Mouse (Mus musculus): ENCODE measurements around the gene Spesp1.

Spesp1 gene

DNA sequence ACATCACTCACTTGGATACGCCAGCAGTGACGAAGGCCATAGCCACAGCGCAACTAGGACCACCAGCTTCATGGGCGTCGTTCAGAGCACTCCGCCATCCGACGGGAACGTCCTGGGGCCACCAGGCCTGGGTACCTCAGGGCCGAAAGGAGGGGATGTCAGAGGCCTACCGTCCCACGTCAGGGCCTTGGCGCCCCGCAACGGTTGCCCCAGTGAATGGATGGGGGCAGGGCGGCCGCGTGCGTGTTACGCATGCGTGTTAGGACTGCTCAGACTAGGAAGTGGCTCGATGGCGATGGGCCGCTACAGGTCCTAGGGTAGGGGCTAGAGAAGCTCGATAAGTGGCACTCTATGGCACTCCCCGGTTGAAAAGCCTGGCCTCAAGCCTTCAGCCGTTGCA lies at the start of gene Spesp1:
Gene Spesp1, minus strand, starts transcription at position 218 of the 400 bp plus-strand sequence.
- DNase-seq (ENCODE audit: low spot score in 2 of 2): no peak

DNA sequence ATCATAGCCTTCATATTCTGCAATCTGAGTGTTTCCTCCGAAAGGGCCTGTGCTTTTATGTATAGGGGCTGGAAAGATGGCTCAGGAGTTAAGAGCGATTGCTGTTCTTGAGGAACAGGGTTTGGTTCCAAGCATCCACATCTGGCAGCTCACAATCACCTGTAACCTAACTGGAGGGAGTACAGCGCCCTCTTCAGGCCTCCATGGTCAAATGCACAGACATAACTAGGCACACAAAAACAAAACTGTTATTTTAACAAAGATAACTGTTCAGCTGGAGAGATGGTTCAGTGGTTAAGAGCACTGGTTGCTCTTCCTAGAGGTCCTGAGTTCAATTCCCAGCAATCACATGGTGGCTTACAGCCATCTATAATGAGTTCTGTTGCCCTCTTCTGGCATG lies 44.0 kb upstream of the Spesp1 start:
- no peak for DNase-seq (ENCODE audit: low spot score in 2 of 2)

DNA sequence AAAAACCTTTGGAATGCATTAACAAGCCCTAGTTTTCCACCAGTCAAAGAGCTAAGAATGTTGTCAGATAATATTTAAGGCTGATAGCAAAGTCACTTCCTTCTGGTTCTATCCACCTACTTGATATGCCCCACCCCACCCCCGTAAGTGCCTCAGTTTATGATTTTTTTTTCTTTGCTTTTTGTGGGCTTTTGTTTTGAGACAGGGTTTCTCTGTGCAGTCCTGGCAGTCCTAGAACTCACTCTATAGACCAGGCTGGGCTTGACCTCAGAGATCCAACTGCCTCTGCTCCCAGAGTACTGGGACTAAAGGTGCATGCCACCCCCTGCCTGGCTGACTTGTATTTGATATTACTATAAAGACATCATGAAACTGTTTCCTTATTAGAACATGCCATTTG lies 41.8 kb upstream of the Spesp1 start:
- DNase-seq (ENCODE audit: low spot score in 2 of 2): no peak

DNA sequence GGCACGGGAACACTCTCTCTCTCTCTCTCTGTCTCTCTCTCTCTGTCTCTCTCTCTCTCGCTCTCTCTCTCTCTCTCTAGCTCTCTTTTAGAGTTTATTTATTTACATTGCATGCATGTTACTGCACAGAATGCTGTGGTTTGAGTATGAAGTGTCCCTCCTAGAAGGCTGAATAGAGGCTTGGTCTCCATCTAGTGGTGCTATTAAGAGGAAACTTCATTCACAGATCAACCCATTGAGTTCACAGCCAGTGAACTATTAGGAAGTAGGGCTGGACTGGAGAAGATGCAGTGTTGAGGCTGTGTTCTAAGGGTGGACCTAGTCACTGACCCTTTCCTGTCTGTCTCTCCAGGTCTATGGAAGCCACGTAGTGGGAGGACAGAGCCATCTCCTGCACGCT lies 36.7 kb upstream of the Spesp1 start:
- DNase-seq (ENCODE audit: low spot score in 2 of 2): no peak

DNA sequence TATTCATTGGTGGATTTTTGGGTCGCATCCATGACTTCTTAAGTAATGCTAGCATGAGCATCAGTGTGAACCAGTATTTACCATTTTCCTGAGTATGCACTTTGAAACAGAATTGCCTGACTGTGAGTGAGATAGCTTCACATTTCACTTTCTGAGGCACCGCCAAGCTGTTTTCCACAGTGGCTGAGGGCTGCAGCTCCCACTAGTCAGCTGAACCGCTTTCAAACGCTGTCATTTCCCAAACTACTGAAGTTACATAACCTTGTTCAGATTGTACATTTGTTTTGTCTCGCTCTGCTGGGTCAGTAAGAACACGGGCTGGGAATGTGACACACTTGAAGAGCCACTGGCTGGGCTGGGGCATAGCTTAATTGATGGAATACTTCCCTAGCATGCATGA lies 33.5 kb upstream of the Spesp1 start:
- DNase-seq (ENCODE audit: low spot score in 2 of 2): no peak

DNA sequence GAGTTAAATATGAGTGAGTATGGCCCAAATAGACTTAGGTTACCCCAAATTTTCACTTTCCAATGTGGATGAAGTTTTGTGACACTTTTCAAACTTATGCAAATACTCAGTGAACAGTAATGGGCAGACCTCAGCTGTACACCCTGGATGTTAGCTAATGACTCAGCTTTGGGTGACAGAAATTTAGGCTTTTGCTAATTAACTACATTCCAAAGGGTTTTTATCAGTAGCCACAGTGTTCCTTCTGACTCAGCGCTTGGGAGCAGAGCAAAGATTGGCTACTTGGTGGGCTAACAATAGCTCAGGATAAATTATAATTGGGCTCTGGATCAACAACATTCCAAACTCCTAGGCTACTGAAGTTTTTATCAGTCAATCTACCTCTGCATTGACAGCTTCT lies 14.9 kb upstream of the Spesp1 start:
- no peak for DNase-seq (ENCODE audit: low spot score in 2 of 2)

DNA sequence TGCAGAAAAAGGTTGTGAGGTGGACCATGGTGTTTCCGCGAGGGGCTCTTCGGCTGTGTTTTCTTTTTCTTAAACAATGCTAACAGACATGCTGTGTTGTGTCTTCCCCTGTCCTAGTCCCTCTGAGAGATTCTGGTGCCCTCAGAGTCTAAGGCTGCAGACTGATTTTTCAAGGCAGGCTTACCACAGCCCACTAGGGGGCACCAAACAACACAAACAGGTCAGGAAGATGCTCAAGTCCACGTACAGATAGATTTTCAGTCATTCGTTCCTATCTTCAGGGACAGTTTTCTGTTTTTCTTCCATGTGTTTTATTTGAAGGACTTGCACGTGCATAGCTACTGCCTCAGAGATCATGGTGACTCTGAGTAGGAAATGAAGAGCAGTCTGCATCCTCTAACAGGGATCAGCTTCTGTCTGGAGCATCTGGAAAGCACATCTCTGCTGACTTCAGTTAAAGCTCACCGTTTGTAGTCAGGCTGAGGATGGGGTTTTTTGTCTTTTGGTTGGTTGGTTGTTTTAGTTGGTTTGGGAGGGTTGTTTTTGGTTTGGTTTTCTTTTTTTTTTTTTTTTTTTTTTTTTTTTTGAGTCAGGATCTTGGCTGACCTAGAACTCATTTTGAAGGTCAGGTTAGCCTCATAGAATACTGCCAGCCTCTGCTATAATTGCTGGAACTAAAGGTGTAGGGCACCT lies 13.1 kb upstream of the Spesp1 start:
- peak; percentile 67 to 89 for DNase-seq (ENCODE audit: low spot score in 2 of 2)

DNA sequence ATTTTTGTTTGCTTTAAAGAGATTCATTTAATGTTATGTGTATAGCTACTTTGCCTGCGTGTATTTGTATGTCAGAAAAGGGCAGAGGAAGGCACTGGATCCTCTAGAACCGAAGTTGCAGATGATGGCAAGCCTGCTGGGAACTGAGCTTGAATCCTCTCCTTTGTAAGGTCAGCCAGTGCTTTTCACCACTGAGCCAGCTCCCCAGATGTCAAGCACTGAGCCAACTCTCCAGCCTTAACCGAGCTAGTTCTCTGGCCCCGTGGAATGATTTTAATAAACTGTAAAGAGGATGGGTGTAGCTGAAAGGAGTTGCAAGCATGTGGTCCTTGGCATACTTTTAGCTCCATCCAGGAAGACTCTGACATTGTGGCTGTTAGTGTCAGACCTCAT lies 5.6 kb upstream of the Spesp1 start:
- no peak for DNase-seq (ENCODE audit: low spot score in 2 of 2)

DNA sequence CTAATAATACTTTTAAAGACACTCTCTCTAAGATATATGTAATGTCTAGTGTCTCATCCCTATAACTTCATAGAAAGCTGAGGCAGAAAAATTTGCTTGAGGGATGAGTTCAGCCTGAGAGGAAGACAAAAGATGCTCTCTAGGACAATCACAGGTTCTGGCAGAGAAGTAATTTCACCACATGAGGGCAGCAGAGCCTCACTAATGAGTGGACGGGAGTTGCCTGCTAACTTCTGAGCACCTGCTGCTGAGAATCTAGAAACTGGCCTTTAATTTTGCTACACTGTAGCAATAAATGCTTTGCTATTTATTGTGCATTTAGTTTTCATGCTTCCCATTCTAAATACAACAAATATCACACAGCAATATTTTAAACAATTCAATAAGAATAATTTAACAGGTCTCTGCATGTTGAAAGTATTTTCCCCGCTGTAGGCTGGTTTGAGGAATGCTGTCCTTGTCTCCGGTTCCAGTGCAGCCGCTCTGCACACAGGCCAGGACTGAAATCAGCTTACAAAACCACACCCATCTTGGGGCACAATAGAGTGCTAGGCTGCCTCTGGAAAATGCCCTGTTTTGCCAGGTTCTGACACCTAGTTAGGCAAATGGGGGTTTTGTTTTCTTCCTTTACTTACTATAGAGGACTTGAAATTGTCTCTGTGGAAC lies 5.1 kb upstream of the Spesp1 start:
- DNase-seq (ENCODE audit: low spot score in 2 of 2): peak; percentile 58 to 82

DNA sequence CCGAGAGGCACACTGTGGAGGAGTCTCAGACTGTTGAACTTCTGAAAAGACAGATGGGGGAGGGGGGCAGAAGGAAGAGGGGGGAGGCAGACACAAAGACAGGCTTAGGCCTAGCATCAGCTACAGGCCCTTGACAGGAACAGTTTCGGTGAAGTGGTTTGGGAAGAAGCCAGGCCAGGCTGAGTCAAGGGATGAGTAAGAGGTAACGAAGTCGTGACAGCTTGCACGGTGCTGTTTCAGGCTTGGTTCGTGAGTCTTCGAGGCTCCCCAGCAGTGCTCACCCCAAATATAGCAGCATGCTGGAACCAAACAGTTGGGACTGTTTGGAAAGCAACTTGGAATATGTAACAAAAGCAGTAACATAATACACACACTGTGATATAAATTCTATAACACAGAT lies 2.3 kb upstream of the Spesp1 start:
- DNase-seq (ENCODE audit: low spot score in 2 of 2): no peak

DNA sequence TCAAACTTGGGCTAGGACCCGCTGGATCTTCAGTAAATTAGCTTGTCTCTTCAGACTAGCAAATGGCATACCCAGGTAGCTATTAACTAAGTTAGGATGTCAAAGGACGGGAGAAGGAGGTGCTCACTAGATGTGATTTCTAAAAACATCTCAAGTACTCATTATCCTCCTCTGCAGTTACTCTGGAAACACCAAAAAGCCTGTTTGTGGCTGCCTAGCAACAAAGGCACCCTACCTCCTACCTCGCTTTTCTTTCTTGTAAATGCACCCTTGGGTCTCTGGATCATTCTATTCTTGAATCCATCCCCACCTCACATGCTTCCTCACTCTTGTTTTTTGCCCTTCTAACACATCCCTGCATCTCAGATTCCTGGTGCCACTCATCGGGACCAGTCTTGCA lies 5.1 kb downstream of the Spesp1 start:
- DNase-seq (ENCODE audit: low spot score in 2 of 2): no peak

DNA sequence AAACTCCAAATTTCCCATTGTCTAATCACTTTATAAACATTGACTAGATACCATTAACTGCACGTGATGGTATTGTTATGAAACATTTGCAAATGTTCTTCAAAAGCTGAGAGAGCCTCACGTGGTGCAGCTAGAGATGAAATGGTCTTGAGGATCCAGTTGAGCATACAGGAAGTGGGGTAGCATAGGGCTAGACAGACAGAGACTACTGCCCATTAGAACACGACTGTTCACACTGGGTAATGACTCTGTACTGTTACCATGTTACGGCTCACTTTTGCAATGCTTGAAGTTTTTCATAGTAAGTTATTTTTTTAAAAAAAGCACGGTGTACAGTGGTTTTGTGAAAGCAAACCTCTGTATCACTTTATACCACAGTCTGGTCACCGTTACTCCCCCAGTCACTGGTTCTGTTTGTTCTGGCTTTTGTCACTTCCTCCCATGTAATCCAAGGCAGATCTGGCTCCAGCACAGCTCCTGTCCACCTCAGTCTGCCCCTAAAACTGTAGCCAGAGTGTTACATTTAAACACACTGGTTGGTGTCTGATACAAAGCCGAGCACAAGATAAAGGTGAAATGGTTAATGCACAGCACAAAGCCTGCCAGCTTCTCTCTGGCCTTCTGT lies 11.1 kb downstream of the Spesp1 start:
- DNase-seq (ENCODE audit: low spot score in 2 of 2): no peak

DNA sequence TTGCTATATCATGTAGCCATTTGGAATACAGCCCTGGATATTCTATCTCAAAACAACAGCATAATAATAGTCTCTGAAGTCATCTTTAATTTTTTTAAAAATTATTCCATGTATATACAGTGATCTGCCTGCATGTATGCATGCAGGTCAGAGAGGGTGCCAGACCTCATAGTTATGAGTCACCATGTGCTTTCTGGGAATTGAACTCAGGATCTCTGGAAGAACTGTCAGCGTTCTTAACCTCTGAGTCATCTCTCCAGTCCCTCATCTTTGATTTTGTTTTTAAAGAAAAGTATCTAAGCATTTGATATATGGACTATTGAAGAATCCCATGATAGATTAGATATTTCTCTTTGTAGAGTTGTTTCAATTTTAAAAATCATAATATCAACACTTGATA lies 12.8 kb downstream of the Spesp1 start:
- DNase-seq (ENCODE audit: low spot score in 2 of 2): no peak

DNA sequence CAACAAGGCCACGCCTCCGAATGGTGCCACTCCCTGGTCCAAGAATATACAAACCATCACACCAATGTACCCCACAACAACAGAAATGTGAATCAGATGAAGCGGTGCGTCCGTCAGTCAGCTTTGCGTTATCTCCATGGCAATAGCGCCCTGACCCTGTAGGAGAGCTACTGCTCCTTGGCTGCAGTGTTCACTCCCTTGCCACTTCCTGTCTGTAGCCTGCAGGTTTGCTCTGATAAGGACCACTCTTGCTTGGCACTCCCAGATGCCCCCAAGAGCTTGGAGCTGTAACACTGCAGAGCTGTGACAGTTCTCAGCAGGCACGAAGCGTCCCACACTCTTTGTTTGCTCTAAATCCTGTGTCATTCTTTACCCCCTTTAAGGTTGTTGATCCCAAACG lies 16.7 kb downstream of the Spesp1 start:
- DNase-seq (ENCODE audit: low spot score in 2 of 2): no peak

DNA sequence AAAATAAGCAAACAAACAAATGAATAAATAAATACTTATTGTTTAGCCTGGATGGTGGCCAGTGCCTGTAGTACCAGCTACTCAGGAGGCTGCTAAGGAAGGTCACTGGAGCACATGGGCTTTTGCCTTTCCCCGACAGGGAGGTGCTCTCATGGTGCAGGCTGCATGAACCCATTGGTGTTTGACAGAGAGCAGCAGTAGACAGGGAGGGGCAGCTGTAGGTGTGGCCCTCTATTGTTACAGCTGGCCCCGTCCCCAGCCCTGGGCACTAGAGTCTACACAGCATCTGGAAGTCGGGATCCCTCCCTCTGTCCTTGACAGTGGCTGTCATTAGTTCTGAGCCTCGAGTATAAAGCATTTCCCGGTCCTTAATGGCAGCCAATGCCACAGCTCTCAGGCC lies 18.4 kb downstream of the Spesp1 start:
- no peak for DNase-seq (ENCODE audit: low spot score in 2 of 2)

DNA sequence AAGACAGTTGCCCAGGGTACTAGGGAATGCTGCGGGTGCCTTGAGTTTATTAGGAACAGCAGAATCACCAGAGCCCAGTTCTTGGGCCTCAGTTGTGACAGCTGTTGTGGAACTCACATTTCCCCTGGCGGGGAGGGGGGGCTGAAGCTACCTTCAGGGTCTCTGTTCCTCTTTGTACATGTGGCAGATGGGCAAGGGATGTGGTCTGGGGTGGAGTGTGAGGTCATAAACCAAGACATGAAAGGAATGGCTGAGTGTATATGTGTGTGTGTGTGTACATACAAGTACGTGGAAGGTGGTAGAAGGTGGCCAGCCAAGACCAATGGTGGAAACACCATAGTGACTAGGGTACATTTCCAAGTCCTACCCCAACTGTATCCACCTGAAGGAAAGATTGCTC lies 20.6 kb downstream of the Spesp1 start:
- no peak for DNase-seq (ENCODE audit: low spot score in 2 of 2)

DNA sequence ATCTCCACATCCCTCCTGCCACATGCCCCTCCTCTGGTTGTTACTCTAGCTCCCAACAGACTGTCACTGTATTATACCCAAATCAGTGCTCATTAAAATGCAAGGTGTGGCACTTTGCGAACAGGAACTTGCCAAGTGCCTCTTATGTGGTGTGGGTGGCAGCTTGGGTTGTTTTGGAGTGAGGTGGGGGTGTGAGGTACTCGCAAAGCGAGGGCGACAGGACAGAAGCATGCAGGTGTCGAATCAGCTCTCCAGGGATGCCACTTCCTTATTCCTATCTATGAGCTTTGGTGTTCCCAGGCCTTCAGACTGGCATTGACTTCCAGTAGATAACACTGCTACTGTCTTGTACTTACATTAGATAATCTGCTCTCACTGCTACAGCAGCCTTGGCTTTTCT lies 21.0 kb downstream of the Spesp1 start:
- no peak for DNase-seq (ENCODE audit: low spot score in 2 of 2)

DNA sequence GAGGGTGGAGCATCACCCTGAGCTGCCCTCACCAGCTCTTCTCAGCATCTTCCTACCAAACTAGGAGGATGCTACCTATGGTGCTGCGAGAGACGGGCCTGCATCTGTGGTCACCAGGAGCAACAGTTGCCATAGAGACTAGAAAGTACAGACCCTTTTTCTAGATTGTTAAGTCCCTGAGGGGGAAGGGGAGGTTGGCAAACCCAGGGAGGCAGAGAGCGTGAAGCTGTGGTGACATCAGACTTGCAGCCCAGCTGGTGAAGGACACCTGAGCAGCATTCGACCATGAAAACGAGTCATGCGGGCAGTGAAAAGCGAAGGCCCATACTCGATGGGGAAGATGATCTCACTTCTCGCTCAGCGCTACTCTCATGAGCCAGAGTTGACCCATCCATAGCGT lies 24.0 kb downstream of the Spesp1 start:
- no peak for DNase-seq (ENCODE audit: low spot score in 2 of 2)

DNA sequence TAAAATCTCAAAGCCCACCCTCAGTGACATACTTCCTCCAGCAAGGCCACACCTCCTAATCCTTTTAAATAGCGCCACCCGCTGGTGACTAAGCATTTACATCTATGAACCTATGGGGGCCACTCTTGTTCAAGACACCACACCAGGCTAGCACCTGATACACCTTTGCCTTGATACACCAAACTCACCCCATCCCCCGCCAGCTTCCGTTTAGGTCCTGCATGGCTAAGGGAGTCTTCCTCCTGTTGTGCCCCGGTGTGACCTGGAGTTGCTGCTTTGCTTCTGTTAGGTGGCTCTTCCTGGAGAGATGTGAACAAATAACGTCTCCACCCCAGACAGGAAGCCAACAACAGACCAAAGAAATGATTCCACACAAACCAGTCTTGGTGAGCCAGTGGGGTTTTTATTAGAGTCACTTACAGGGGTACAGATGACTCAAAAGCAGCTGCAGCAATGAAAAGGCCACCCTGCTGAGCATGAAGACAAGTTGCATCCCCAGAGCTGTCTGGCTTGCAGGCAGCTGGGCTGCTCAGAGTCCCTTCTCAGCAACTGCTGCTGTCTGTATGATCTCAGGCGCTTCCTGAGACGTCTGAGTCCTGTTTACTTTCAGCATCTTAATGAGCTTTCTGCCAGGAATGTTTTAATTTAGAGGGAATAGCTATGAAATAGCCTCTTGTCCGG lies 26.0 kb downstream of the Spesp1 start:
- DNase-seq (ENCODE audit: low spot score in 2 of 2): no peak

DNA sequence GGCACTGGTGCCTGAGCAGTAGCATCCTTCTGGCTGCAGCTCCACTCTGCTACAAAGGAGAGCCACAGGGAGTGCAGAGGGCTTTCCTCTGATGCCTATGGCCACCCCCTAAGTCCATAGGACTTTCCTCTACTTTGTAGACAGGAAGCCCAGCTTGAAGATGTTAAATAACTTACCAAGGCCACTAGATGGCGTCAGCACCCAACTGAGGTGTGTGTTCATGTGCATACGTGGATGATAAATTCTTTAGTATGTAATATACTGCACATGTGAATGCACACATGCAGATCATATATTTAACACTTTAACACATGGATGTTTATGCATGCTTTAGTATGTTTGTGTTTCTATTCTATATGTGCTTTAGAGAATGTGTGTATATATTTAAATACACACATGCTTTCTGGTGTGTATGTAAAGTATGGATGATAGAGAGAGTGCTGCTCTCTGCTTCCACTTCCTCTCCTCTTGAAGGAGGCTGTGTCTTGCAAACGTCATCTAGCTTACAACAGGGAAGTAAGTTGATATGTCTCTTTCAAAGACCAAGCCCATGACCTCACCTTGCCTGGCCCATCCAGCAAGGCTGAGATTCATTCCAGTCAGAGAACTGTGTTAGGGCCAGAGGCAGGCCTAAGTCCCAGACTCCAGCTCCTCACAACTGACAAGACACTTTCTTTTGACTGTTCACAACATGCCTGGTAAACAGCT lies 28.1 kb downstream of the Spesp1 start:
- no peak for DNase-seq (ENCODE audit: low spot score in 2 of 2)

DNA sequence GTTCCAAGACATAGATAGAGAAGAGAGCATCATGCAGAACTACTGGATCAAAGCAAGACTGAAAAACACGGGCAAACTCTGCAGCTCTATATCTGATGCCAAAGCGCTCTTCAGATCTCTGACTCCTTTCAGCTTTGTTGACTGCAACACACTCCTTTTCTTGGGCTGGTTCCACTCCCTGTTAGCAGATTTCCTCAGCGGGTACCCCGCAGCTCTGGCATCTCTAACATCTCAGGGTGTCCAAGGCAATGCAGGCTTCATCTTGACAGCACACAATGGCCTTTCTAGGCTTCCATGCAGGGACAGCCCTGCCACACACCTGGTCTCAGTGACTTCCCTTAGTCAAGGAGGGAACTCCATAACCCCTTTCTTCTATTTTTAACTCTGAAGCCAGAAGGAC lies 31.7 kb downstream of the Spesp1 start:
- DNase-seq (ENCODE audit: low spot score in 2 of 2): no peak

DNA sequence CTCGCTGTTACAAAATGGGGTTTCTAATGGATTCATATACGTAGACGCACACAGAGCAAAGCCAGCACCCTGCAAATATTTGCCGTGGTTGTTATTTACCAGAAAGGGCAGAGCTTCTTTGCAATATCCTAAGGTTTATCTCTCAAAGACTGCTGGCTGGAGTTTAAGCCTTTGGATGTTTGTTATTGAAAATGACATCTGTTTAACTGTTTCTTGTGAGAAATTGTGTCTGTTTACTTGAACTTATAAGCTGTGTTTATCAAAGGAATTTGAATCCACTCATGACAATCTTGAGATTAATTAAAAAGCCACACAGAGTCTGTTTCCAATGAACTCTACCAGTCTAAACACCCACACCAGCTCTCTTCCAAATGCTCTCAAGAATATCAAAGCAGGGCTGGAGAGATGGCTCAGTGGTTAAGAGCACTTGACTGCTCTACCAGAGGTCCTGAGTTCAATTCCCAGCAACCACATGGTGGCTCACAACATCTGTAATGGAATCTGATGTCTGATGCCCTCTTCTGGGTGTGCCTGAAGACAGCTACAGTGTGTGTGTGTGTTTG lies 35.5 kb downstream of the Spesp1 start:
- DNase-seq (ENCODE audit: low spot score in 2 of 2): no peak
